Mouse (Mus musculus) heart, embryonic 11.5 days (tissue): ENCODE results near the gene Bcl2l1. TPM values are rescaled to one million over a fixed set of nuclear protein-coding genes. Genes with fewer than 3 reads are reported as not detected.
A peak's percentile ranks its signal among the peaks of the same experiment; 100 is the strongest.

Experiments used
- ATAC-seq: fragments of 200-750 bp; cut with Nextera tagmentation; replicated peaks from 2 replicates; pipeline ENCODE4 v1.8.0; 2017; ENCODE audit warnings: moderate library complexity; ENCODE audit not compliant: insufficient number of reproducible peaks, low FRiP score, low TSS enrichment
- H3K27ac ChIP-seq: fragments of 300-500 bp; sonication (generic); 2 replicates; pipeline ENCODE4 v1.5.1; 2014; ENCODE audit warnings: mild to moderate bottlenecking, low read depth, low read length
- H3K27me3 ChIP-seq: fragments of 300-500 bp; sonication (generic); 2 replicates; pipeline ENCODE4 v1.6.1; 2014; ENCODE audit warnings: mild to moderate bottlenecking, low read length, mixed read lengths; ENCODE audit not compliant: control insufficient read depth, insufficient read depth
- H3K36me3 ChIP-seq: fragments of 300-500 bp; sonication (generic); 2 replicates; pipeline ENCODE4 v1.6.1; 2014; ENCODE audit warnings: mild to moderate bottlenecking, low read length, moderate library complexity, mixed read lengths; ENCODE audit not compliant: control insufficient read depth, insufficient read depth
- H3K4me1 ChIP-seq: fragments of 300-500 bp; sonication (generic); 2 replicates; pipeline ENCODE4 v1.6.1; 2014; ENCODE audit warnings: low read length; ENCODE audit not compliant: control insufficient read depth, insufficient read depth
- H3K4me2 ChIP-seq: fragments of 300-500 bp; sonication (generic); 2 replicates; pipeline ENCODE4 v1.6.1; 2014; ENCODE audit warnings: mild to moderate bottlenecking, moderate library complexity
- H3K4me3 ChIP-seq: fragments of 300-500 bp; sonication (generic); 2 replicates; pipeline ENCODE4 v1.5.1; 2014; ENCODE audit warnings: low read depth, low read length
- H3K9ac ChIP-seq: fragments of 300-500 bp; sonication (generic); 2 replicates; pipeline ENCODE4 v1.6.1; 2014; ENCODE audit warnings: mild to moderate bottlenecking, low read depth, low read length, moderate library complexity
- H3K9me3 ChIP-seq: fragments of 300-500 bp; sonication (generic); replicated peaks from 2 replicates; pipeline ENCODE4 v1.6.1; 2016; ENCODE audit warnings: low read length; ENCODE audit not compliant: control insufficient read depth
- WGBS: fragments of 180-500 bp; shearing (Covaris S2); extraction: QIAGEN DNeasy Blood & Tissue Kit; methylation state at CpG from one replicate; pipeline ENCODE4 v1.1.7; 2014; ENCODE audit not compliant: insufficient replicate concordance; 5-methylcytosine and 5-hydroxymethylcytosine counted together
- polyA plus RNA-seq: library from polyadenylated mRNA; unstranded; fragments of >200 nt; fragmentation: Nextera tagmentation; extraction: Ambion mirVana; gene quantifications from 2 replicates; pipeline ENCODE4 v1.2.1, GENCODE M21; 2014

Gene Bcl2l1
- polyA plus RNA-seq, 1 experiment from 2014 or later, result 69.8 TPM

DNA sequence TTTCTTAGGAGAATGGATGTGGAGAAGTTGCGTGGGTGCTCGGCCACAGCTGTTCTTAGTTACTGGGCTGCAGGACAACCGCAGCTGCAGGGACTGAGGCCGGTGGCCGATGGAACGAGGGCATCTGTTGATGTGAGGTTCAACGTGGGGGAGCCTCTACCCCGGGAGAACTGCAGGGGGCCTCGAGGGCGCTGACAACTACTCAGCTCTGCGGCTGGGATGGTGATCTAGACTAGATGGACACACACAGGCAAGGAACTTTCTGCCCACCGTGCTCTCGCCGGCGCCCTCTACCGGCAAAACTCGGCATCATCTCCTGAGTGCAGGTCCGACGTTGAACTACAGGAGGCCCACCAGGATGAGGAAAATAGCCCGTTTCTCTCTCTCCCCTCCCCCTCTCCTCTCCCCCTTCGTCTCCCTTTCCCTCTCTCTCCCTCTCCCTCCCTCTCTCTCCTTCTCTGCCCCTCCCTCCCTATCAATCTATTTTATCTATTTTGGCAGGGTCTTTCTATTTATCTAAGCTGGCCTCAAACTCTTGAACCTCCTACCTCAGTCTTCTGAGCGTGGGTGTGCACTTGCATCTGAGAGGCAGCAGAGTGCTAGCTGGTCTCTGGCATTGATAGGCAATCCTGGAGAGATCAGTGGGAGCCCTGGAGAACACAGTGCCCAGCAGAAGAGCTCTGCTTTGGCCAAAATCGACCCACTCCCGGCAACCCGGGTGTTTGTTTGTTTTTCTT lies 65.0 kb downstream of the Bcl2l1 start:
- Histone ChIP-seq H3K9me3 (no peaks in the 10 kb centered on the region), H3K9ac (no peak overlapping the region), H3K27ac (no peak overlapping the region; the same call in 1 of the 2 replicates), H3K4me2 (peak overlapping the region; percentile 46), H3K4me1 (peaks cover 21% of the 10 kb centered on the region), H3K27me3 (no peaks in the 10 kb centered on the region), H3K36me3 (no peaks in the 10 kb centered on the region), H3K4me3 (no peak overlapping the region)
- no peak; the same call in 1 of the 2 replicates for ATAC-seq
- WGBS, result 13% methylated on average over 25 of the region's 25 CpGs

DNA sequence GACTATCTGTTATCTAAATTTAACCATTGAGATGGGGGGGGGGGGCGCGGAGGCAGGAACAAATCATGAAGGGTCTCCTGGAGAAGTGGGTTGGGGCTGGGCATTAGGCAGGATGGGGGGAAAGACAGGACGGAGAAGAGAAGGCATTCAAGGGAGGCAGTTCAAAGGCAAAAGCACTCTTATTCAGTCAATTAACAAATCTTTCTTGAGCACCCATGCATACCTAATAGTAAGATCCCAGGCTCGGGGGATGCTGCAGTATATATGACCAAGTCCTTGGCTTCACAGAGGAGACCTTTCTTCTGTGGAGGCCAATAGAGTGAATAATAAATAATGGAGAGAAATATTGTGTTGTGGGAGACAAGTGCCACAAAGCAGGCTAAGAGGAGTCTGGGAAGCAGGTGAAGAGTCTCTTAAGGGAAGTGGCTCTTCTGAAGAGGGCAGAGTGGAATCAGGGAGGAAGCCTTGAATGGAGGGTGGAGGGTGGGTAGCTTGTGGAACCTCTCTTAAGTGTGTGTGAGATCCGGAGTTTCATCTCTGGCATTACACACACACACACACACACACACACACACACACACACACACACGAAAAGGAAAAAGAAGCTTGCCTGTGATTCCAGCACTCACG lies 66.4 kb downstream of the Bcl2l1 start:
- Histone ChIP-seq H3K36me3 (no peaks in the 10 kb centered on the region), H3K4me2 (peak overlapping the region; percentile 60), H3K27ac (no peak overlapping the region), H3K4me3 (peak overlapping the region; percentile 22; the same call in 1 of the 2 replicates), H3K9me3 (no peaks in the 10 kb centered on the region), H3K27me3 (no peaks in the 10 kb centered on the region), H3K9ac (no peak overlapping the region), H3K4me1 (peaks cover 21% of the 10 kb centered on the region)
- no peak for ATAC-seq
- 27% methylated on average over 7 of the region's 7 CpGs for WGBS

DNA sequence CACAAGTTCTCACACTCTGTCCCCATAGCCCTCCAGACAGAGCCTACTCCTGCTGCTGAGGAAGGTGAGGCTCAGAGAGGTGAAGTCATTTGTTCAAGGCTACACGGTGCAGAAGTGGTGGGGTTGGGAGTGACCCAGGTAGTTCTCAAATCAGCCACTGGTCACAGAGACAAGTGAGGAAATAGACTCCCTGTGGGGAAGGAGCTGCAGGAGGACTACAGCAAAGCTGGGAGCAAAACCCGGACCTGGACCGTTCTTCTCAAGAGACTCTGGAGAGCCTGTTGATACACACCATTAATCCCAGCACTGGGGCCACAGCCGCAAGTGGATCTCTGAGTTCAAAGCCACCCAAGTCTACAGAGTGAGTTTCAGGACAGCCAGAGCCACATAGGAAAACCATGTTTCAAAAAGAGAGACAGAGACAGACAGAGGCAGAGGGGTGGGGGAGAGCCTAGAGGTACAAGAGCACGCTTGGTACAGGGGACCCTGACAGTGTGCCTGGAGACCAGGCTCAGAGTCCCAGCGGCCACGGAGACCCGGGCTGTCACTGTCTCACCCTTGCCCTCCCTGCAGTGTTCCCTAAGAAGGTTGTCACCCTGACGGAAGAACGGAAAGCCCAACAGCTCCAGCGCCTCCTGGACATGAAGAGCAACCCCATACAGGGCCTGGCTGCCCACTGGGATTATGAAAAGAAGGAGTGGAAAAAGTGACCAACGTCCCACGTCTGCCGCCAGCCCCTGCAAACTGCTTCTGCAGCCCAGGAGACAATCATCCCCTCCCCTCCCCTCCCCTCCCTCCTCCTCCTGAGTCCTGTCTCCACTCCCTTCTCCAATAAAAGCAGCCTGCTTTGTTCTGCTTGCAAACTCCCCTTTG lies 67.1 kb downstream of the Bcl2l1 start:
- Histone ChIP-seq H3K4me1 (peaks cover 21% of the 10 kb centered on the region), H3K27me3 (no peaks in the 10 kb centered on the region), H3K36me3 (no peaks in the 10 kb centered on the region), H3K27ac (peak overlapping the region; percentile 68), H3K4me2 (peak overlapping the region; percentile 60), H3K4me3 (peak overlapping the region; percentile 22), H3K9ac (peak overlapping the region; percentile 69), H3K9me3 (no peaks in the 10 kb centered on the region)
- 2% methylated on average over 14 of the region's 14 CpGs for WGBS
- no peak for ATAC-seq

DNA sequence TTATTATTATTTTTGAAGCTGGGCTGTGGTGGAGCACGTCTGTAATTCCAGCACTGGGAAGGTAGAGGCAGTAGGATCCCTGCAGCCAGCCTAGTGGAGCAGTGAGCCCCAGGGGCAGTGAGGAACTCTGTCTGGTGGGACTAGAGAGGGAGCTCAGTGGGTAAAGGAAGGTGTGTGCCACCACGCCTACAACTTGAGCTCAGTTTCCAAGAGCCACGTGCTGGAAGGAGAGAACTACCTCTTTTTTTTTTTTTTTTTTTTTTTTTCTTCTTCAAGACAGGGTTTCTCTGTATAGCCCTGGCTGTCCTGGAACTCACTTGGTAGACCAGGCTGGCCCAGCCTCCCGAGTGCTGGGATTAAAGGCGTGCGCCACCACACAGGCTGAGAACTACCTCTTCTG lies 68.2 kb downstream of the Bcl2l1 start:
- Histone ChIP-seq H3K27ac (no peak overlapping the region), H3K4me2 (no peak overlapping the region), H3K9ac (no peak overlapping the region), H3K4me1 (peaks cover 21% of the 10 kb centered on the region), H3K4me3 (no peak overlapping the region), H3K9me3 (no peaks in the 10 kb centered on the region), H3K36me3 (no peaks in the 10 kb centered on the region), H3K27me3 (no peaks in the 10 kb centered on the region)
- 67% methylated on average over 6 of the region's 6 CpGs for WGBS
- ATAC-seq, result no peak

DNA sequence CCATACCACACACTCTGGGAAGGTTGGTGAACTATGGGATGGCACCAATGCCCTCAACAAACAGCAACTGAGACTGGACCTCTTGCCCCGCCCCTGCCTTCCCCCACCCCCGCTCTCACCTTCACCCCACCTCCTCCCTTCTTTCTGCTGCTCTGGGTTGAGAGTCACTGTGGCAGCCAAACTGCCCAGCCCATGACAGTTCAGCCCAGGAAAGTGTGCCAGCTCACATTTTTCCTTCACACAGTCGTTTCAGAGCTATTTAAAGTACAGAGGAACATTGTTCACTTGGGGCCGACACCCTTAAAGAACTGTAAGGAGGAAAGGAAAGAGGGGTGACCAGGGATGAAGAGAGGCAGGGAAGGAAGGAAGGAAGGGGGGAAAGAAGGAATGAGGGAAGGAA lies 73.2 kb downstream of the Bcl2l1 start:
- no peak for ATAC-seq
- H3K9me3 ChIP-seq, result no peaks in the 10 kb centered on the region
- 0 out of 2 replicates have a peak overlapping the region, but pooled peaks have one; percentile 28 for H3K9ac ChIP-seq
- no peak overlapping the region for H3K4me2 ChIP-seq
- 37% methylated on average over 4 of the region's 4 CpGs for WGBS
- no peak overlapping the region for H3K4me3 ChIP-seq
- H3K27ac ChIP-seq, result no peak overlapping the region
- H3K27me3 ChIP-seq, result peaks cover 5% of the 10 kb centered on the region; the same call in 1 of the 2 replicates
- peaks cover 12% of the 10 kb centered on the region for H3K4me1 ChIP-seq
- H3K36me3 ChIP-seq, result no peaks in the 10 kb centered on the region

DNA sequence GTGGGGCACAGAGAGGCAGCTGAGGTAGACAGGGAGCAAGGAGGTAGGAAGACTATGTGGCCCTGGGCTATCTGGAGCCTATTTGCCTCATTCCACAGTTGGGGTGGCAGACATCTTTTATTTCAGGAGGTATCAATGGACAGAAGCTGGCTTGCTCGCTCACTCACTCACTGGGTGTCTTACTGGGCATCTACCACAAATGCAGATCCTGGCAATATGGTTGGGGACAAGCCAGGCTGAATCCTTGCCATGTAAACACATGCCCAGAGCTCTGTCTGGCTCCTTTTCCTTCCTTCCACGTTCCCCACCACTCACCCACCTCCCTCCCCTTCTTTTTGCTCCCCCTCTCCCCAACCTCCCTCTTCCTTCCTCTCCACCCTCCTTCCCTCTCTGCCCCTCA lies 74.0 kb downstream of the Bcl2l1 start:
- H3K4me1 ChIP-seq, result peaks cover 12% of the 10 kb centered on the region
- WGBS, result 43% methylated on average over 2 of the region's 2 CpGs
- no peaks in the 10 kb centered on the region for H3K9me3 ChIP-seq
- no peak for ATAC-seq
- H3K9ac ChIP-seq, result no peak overlapping the region
- H3K27ac ChIP-seq, result no peak overlapping the region
- no peaks in the 10 kb centered on the region for H3K36me3 ChIP-seq
- no peak overlapping the region for H3K4me2 ChIP-seq
- H3K4me3 ChIP-seq, result no peak overlapping the region
- peaks cover 5% of the 10 kb centered on the region; the same call in 1 of the 2 replicates for H3K27me3 ChIP-seq

DNA sequence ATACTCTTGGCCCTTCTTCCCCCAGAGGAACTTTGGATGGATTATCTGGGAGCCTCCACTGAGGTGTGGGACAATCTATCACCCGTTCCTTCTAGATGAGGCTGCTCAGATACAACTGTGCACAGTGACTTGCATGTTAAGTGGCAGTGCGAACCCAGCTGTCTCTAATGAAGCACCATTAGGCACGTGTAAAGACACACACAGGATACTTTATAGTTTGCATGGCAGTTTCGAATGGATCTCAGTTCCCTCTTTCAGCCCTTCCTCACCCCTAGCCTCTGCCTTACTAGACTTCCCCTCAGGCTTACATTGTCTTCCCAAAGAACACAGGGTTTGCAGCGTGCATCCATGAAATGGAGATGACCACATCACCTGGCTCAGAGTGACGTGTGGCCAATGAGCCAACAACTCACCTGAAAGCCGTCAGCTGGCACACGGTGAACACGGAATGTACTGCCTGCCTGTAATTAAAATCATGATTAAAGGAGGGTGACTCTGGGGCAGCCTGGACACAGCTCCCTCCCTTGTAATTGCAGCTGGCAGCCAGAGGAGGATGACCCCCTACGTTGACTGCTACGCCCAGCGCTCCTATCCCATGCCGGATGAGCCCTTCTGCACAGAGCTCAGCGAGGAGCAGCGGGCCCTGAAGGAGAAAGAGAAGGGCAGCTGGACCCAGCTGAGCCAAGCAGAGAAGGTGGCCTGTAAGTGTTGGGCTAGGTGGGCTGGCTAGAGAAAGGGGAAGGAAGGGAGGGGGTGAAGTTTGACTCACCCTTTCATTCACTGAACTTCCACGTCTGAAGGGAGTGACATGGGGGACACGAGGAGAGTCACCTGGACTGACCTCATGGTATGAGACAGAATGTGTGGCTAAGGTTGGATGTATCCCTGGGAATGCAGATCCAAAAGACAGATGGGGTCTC lies 74.8 kb downstream of the Bcl2l1 start:
- Histone ChIP-seq H3K4me2 (no peak overlapping the region), H3K36me3 (no peaks in the 10 kb centered on the region), H3K4me3 (no peak overlapping the region), H3K9me3 (no peaks in the 10 kb centered on the region), H3K27me3 (peaks cover 5% of the 10 kb centered on the region; the same call in 1 of the 2 replicates), H3K4me1 (peaks cover 12% of the 10 kb centered on the region), H3K27ac (no peak overlapping the region), H3K9ac (no peak overlapping the region)
- 73% methylated on average over 17 of the region's 17 CpGs for WGBS
- no peak for ATAC-seq
